Mouse (Mus musculus): ENCODE results near the gene Atp5l. TPM values are rescaled to one million over a fixed set of nuclear protein-coding genes. Genes with fewer than 3 reads are reported as not detected.
A peak's percentile ranks its signal among the peaks of the same experiment; 100 is the strongest.

Gene Atp5l
- total and polyA plus RNA-seq, 3 experiments = 1,092 to 1,698 (median 1,478) TPM

DNA sequence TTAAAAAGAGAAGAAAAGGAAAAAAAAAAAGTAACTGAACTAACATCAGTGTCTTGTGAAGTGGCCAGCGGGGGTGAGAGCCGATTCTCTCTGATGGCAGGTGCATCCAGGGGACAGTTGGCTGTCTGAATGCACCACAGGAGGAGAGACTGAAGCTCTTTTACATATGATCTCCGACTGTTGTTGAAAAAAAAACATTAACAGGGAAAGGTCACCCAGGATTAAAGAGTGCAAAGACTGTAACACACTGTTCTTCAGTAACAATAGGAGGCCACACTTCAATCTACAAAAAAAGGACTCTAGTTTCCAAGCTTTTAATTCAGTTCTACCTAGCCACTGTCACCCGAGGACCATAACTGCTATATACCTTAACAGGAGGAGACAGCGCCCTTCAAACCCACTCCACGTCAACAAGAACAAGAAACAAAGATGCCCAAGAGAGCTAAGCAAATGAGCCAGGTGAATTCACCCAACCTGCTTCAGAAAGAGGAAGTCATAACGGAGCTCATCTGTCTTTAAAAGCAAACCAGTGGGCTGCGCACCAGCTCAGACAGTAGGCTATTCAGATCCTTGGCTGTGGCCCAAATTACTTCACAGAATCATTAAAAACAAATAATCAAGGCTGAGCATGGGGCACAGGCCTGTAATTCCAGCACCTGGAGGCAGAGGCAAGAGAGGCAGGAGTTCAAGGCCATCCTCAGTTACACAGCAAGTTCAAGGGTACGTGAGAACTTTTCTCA, 53.9 kb downstream of the Atp5l start:
- no peaks in the 10 kb centered on the region for H3K27me3 ChIP-seq (ENCODE audit: control insufficient read depth, insufficient read depth, low read length)
- H3K4me3 ChIP-seq = no peak overlapping the region
- no peak overlapping the region for H3K9ac ChIP-seq (ENCODE audit: low read depth, low read length)
- 42% methylated on average over 9 of the region's 9 CpGs for WGBS
- intact Hi-C loops (cut with DNase I) = loop anchor here (2.0 kb wide), 1 partner anchor 14 kb away; the partner anchor contains the start of gene Kmt2a
- peaks cover 23% of the 10 kb centered on the region for H3K4me1 ChIP-seq (ENCODE audit: control insufficient read depth, insufficient read depth, low read length)
- peaks cover 20% of the 10 kb centered on the region for H3K79me2 ChIP-seq (replicated peaks; ENCODE audit: control insufficient read depth, insufficient read depth, low read length)
- DNase-seq = peak in 1 of 2 experiments; percentile 11
- H3K36me3 ChIP-seq (ENCODE audit: control insufficient read depth, insufficient read depth, low read length) = peaks cover 31% of the 10 kb centered on the region
- H3K27ac ChIP-seq = peak overlapping the region; percentile 43
- TF ChIP-seq EP300 (IDR thresholded peaks at IDR 0.05; ENCODE audit: insufficient read depth, low read depth, low read length) (no peak), CTCF (IDR thresholded peaks at IDR 0.05) (no peak), POLR2A (IDR thresholded peaks at IDR 0.05; ENCODE audit: insufficient read depth, low read depth, low read length) (no peak)

Other genes starting within 250 kb of the Atp5l start
- not detected for gene Treh, start 247.5 kb downstream of the Atp5l start, total RNA-seq (2021)
- not detected in 2 replicates for gene Treh, start 247.5 kb downstream of the Atp5l start, polyA plus RNA-seq (2012; rRNA removed)
- 100 to 1,000 TPM; 104 to 108 TPM for gene Phldb1, start 185.5 kb downstream of the Atp5l start, total RNA-seq (2021)
- gene Phldb1, start 185.5 kb downstream of the Atp5l start, polyA plus RNA-seq (2012; rRNA removed) = 146 and 165 TPM in 2 replicates
- gene Arcn1, start 152.9 kb downstream of the Atp5l start, total RNA-seq (2021) = 10 to 100 TPM; 78.6 to 93.9 TPM
- 28.2 and 57.5 TPM in 2 replicates for gene Arcn1, start 152.9 kb downstream of the Atp5l start, polyA plus RNA-seq (2012; rRNA removed)
- 10 to 100 TPM; 22.7 to 27.8 TPM for gene Ift46, start 152.8 kb downstream of the Atp5l start, total RNA-seq (2021)
- 28.3 and 36.1 TPM in 2 replicates for gene Ift46, start 152.8 kb downstream of the Atp5l start, polyA plus RNA-seq (2012; rRNA removed)
- 10 to 100 TPM; 10.6 to 10.9 TPM for gene Tmem25, start 121.4 kb downstream of the Atp5l start, total RNA-seq (2021)
- gene Tmem25, start 121.4 kb downstream of the Atp5l start, polyA plus RNA-seq (2012; rRNA removed) = 22.5 and 27.2 TPM in 2 replicates
- gene Ttc36, start 117.7 kb downstream of the Atp5l start, total RNA-seq (2021) = under 1 TPM; 0.96 to 0.97 TPM
- 0.53 and 1.3 TPM in 2 replicates for gene Ttc36, start 117.7 kb downstream of the Atp5l start, polyA plus RNA-seq (2012; rRNA removed)
- 10 to 100 TPM; 25.7 to 25.9 TPM for gene Kmt2a, start 39.4 kb downstream of the Atp5l start, total RNA-seq (2021)
- 11.8 and 12.9 TPM in 2 replicates for gene Kmt2a, start 39.4 kb downstream of the Atp5l start, polyA plus RNA-seq (2012; rRNA removed)
- 10 to 100 TPM; 36.1 to 39.6 TPM for gene Ube4a, start 44.9 kb upstream of the Atp5l start, total RNA-seq (2021)
- 8.4 and 17.0 TPM in 2 replicates for gene Ube4a, start 44.9 kb upstream of the Atp5l start, polyA plus RNA-seq (2012; rRNA removed)
- gene Cd3g, start 59.7 kb upstream of the Atp5l start, total RNA-seq (2021) = under 1 TPM; 0.25 to 0.39 TPM
- 0.64 and 1.5 TPM in 2 replicates for gene Cd3g, start 59.7 kb upstream of the Atp5l start, polyA plus RNA-seq (2012; rRNA removed)
- gene Cd3d, start 61.0 kb upstream of the Atp5l start, total RNA-seq (2021) = under 1 TPM in 1 of 2 experiments, not detected in 1; 0.66 TPM
- gene Cd3d, start 61.0 kb upstream of the Atp5l start, polyA plus RNA-seq (2012; rRNA removed) = 0.29 and 0.92 TPM in 2 replicates
- under 1 TPM; 0.21 to 0.66 TPM for gene Cd3e, start 88.9 kb upstream of the Atp5l start, total RNA-seq (2021)
- 0.32 and 1.5 TPM in 2 replicates for gene Cd3e, start 88.9 kb upstream of the Atp5l start, polyA plus RNA-seq (2012; rRNA removed)
- gene Mpzl2, start 119.1 kb upstream of the Atp5l start, total RNA-seq (2021) = 1 to 10 TPM in 1 of 2 experiments, under 1 TPM in 1; 0.77 to 1.2 TPM
- 1.6 and 1.8 TPM in 2 replicates for gene Mpzl2, start 119.1 kb upstream of the Atp5l start, polyA plus RNA-seq (2012; rRNA removed)
- 1 to 10 TPM; 1.4 to 1.8 TPM for gene Mpzl3, start 134.4 kb upstream of the Atp5l start, total RNA-seq (2021)
- gene Mpzl3, start 134.4 kb upstream of the Atp5l start, polyA plus RNA-seq (2012; rRNA removed) = 0.82 and 1.2 TPM in 2 replicates
- gene Jaml, start 158.4 kb upstream of the Atp5l start, total RNA-seq (2021) = under 1 TPM; 0.20 to 0.29 TPM
- gene Jaml, start 158.4 kb upstream of the Atp5l start, polyA plus RNA-seq (2012; rRNA removed) = 0.14 and 0.18 TPM in 2 replicates
- gene Scn2b, start 197.0 kb upstream of the Atp5l start, total RNA-seq (2021) = 1 to 10 TPM; 1.2 to 1.3 TPM
- 0.23 and 0.31 TPM in 2 replicates for gene Scn2b, start 197.0 kb upstream of the Atp5l start, polyA plus RNA-seq (2012; rRNA removed)
- 10 to 100 TPM; 14.2 to 16.9 TPM for gene Scn4b, start 217.7 kb upstream of the Atp5l start, total RNA-seq (2021)
- gene Scn4b, start 217.7 kb upstream of the Atp5l start, polyA plus RNA-seq (2012; rRNA removed) = 5.1 and 8.3 TPM in 2 replicates

Measured in heart, adult 2 months (tissue).